Mouse (Mus musculus): Measurements from ENCODE around the gene Dyrk1a. TPM values are rescaled to one million over a fixed set of nuclear protein-coding genes. Genes with fewer than 3 reads are reported as not detected.

The Dyrk1a gene
- total RNA-seq, 4 experiments from 2014 or later: 62.2 to 78.6 (median 69.6) TPM

GRCm38 (mm10) chr16:94559782-94560181 is 10.0 kb upstream of the Dyrk1a start:
- no peak for DNase-seq

DNA sequence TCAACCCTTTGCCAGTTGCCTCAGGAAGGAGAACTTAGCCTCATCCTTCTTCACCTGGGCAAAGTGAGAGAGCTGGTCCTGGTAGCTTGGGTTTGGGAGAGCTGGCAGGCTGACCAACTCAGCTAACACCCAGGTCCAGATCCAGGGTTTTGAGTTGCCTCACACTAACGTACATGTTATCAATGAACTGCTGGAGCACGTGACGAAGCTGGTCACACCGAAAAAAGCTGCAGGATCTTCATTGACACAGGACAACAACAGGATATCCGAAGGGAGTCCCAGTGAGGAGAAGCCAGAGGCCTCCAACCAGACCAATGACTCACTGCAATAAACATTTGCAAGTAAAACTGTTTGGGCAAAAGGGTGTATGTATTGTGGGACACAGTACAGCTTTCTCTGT is 9.2 kb upstream of the Dyrk1a start:
- DNase-seq: no peak

GRCm38 (mm10) chr16:94566124-94566523 is 3.7 kb upstream of the Dyrk1a start:
- no peak for DNase-seq

GRCm38 (mm10) chr16:94566834-94567585 is 2.8 kb upstream of the Dyrk1a start:
- no peak for DNase-seq

- DNase-seq: no peak
Measured at GRCm38 (mm10) chr16:94567751-94568150, 2.1 kb upstream of the Dyrk1a start.

- DNase-seq: no peak
Measured at GRCm38 (mm10) chr16:94568335-94569228, 1.2 kb upstream of the Dyrk1a start.

DNA sequence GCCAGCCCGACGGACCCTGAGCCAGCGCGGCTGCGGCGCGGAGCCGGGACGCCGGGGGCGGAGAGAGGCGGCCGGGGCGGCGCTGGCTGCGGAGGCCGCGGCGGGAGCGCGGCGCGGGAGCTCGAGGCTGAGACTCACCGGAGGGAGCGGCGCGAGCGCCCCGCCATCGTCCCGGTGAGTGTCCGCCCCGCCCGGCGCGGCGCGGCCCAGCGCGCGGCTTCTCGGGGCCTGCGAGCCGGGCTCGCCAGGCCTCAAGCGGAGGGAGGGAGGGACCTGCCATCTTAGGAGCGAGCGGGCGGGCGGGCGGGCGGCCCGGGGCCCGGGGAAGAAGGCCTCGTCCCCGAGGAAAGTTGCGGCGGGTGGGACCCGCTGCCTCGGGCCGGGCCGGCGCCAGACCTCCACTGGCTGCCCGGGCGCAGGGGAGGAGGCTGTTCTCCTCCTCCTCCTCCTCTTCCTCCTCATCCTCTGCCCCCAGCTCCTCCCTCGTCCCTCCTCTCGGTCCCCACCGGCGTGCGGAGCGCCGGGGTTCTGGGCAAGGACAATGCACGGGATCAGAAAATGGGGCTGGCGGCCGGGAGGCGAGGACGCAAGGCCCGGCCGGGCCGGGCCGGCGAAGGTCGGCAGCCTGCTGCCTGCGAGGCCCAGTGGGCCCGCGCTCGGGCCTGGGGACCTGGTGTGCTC is 691 bp downstream of the Dyrk1a start:
- peak; percentile 75 for DNase-seq

DNA sequence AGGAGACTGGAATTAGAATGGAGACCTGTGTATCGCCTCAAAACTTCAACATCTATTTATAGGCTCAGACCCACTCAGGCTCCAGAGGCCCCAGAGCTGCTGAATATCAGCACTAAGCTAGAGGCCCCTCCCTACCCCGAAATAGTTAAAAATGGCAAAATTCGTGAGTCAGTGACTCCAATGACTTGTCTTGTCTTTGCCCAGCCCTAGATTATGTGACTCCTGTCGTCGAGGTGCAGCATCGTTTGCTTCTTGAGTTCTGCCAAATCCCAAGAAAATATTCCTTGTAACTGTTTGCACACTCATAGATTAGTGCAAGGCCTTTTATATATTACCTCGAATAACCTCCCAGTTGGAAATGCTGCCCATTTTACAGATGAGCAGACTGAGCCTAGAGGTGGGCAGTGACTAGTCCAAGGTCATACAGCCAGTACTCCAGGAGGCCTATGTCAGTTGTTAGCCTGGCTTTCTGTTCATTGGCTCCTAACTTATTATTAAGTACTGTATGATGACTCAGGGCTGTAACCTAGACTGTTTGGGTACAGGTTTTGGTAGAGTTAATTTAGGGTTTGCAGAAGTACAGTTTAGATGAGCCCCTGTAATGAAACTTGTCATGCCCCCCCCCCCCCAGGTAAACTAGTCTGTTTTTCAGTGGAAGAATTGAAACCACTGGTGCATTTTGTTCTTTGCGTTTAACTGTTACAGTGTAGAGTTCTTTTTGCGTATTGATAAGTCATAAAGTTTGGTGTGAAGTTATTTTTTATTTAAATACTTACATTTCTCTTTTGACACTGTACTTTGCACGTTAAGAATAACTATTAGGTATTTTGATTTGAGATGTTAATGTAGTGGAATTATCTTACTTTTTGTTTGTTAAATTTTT is 1.5 kb downstream of the Dyrk1a start:
- no peak for DNase-seq

DNA sequence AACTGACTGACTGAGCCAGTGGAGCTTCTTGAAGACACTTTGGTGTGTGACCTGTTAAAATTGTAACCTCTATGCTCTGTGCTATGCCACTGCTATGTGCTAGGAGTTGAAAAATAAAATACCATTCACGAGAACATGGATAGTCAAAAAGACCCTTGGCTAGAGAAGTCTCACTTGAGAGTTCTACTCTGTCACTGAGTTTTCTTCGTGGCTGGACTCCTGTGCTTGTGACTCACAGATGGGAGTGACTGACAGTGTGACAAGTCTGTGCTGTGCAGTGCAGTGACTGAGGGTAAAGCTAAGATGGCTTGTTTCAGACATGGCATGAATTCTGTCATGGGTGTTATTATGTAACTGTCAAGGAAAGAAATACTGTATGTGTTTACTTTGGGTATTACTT is 2.6 kb downstream of the Dyrk1a start:
- no peak for DNase-seq

DNA sequence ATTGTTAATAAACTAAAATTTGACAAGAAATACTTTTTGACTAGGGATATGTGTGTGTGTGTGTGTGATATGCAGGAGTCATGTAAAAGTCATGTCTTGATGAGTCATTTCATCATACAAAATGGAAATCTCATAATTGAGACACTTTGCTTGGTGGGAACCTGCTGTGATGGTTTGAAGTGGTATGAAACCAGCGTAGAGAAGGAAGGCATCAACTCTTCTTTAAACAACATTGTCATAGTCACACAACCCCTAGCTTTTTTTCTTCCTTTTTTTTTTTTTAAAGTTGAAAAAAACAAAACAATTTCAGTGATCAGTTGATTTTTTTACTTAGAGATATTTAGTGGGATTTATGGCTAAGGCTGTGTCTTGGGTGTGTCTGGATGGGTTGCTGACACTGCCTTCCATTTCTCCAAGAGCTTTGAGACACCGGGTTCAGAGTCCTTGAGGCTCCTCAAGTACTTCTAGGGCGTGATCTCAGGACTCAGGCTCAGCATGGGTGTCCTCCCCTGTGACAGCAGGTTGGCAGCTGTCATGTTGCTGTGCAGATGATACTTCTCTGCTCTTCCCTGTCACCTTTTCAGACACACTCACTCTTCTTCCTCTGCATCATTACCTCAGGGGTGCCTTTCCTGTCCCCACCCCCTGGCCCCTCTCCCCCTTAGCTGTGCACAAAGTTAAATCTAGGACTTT is 4.4 kb downstream of the Dyrk1a start:
- DNase-seq: no peak

GRCm38 (mm10) chr16:94574718-94575094 is 4.9 kb downstream of the Dyrk1a start:
- no peak for DNase-seq

DNA sequence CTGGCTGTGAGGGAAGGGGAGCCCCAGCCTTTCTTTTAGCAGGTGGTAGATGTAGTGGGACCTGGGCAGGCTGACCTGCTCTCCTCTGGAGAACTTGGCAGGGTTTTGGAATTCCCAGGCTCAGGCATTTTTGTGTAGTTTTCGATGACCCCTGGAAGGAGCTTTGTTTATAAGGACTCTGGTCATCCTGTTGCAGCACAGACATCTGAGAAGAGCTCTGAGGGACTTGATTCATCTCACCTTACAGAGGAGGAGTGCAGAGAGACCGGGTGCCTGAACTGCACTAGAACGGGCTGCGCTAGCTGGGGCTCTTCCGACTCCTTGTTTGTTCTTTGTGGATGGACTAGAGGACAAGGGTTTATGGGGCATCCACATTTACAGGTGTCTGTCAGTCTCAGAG is 5.9 kb downstream of the Dyrk1a start:
- no peak for DNase-seq

DNA sequence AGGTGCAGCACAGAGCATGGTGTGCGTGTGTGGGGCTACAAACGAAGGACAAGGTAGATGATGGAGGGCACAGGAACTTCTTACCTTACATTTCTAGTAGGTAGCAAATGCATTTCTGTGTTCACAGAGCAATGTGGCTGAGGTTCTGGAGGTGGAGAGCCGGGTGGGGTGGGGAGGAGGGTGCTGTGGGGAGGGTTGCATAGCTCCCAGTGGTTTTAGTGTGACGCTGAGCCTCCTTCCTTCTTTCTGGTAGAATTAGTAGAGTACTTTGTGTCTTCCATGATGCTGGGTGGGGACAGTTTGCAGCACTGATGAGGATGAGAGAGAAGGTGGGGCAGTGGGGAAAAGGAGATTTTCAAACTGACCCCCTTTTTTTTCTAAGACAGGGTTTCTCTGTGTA is 9.5 kb downstream of the Dyrk1a start:
- no peak for DNase-seq

- DNase-seq: no peak
Measured at GRCm38 (mm10) chr16:94580844-94581405, 11.1 kb downstream of the Dyrk1a start.

DNA sequence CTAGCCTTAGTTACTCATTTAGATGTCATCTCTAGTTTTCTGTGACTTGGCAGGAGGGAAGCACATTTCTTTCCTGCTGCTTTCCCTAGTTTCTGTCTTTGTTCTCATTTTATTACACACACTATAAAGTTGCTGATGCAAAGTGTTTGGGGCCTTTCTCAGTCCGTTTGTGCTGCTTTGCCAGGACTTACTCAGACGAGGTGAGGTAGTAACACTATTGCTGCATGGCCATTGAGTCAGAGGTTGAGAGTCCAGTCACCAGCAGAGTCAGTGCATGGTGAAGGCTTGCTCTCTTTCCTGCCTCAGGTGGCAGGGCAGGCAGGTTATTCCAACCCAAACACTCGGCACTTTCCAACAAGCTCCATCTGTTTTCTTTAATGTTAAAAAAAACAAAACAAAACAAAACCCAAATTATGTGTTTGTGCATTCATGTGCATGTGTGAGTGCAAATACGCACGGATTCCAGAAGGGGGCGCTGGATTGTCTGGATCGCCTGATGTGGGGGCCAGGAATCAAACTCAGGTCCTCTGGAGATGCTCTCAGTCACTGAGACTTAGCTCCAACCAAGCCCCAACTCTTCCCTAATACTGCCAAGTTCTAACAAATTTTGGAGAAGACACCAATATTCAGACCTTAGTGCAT is 16.7 kb downstream of the Dyrk1a start:
- no peak for DNase-seq

GRCm38 (mm10) chr16:94587461-94587860 is 17.7 kb downstream of the Dyrk1a start:
- no peak for DNase-seq

- no peak for DNase-seq
Measured at GRCm38 (mm10) chr16:94588171-94588570, 18.4 kb downstream of the Dyrk1a start.

GRCm38 (mm10) chr16:94588974-94589373 is 19.2 kb downstream of the Dyrk1a start:
- DNase-seq: no peak

DNA sequence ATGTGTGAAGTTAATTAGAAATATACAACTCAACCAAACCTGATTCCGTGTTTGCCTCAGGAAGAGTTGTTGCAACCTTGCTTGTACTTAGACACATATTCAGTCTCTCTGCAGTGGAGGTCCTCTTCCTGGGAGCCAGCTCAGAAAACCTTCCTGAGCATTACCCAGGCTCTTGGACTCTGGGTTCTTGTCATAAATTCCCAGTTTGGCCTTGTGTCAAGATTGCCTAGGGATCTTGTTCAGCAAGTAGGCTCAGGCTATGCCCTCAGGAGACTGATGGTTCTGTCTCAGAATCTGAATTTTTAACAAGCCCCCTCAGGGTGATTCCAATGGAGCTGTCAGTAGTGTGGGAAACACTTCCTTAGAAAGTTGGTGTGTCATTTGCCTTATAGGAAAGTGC is 19.8 kb downstream of the Dyrk1a start:
- no peak for DNase-seq

DNA sequence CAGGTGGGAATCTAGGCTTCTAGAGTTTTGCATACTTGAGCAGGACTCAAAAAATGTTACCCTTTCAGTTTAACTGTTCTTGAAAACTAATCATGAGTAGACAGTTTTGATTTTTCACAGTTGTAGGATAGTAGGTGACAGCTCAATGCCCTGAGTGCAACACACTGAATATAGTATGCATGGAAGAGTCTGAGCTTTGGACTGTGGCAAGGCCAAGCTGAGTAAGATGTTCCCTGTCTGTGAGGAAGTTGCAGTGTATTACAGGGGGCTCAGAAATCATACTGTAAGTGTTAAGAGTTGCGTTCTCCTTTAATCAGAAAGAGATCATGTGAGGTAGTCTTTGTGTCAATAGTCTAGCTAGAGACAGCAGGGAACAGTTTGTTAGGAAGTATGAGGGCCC is 20.4 kb downstream of the Dyrk1a start:
- DNase-seq: no peak

GRCm38 (mm10) chr16:94590977-94591376 is 21.2 kb downstream of the Dyrk1a start:
- no peak for DNase-seq
